Mouse (Mus musculus) liver, adult 2 months (tissue): Measurements from ENCODE around the gene Akt2. TPM values are rescaled to one million over a fixed set of nuclear protein-coding genes. Genes with fewer than 3 reads are reported as not detected.

Experiments
- DNase-seq: peaks from one replicate; pipeline ENCODE4 v3.0.0-alpha.2; 2011; ENCODE audit warnings: low read depth, low spot score; ENCODE audit errors: extremely low read depth
- H3K27ac ChIP-seq: fragments of 200-500 bp; replicated peaks from 2 replicates; pipeline ENCODE4 v1.5.1; 2012; ENCODE audit warnings: low read depth, mild to moderate bottlenecking, control low read depth, inconsistent platforms, low read length; ENCODE audit not compliant: insufficient read depth
- H3K27me3 ChIP-seq: fragments of 200-500 bp; 2 replicates; pipeline ENCODE4 v1.6.1; 2012; ENCODE audit warnings: mild to moderate bottlenecking, moderate library complexity, low read length, inconsistent platforms; ENCODE audit not compliant: control insufficient read depth, insufficient read depth
- H3K36me3 ChIP-seq: fragments of 200-500 bp; 2 replicates; pipeline ENCODE4 v1.6.1; 2012; ENCODE audit warnings: low read length, inconsistent platforms; ENCODE audit not compliant: control insufficient read depth, insufficient read depth
- H3K4me1 ChIP-seq: fragments of 200-500 bp; 2 replicates; pipeline ENCODE4 v1.6.1; 2011; ENCODE audit warnings: low read length; ENCODE audit not compliant: control insufficient read depth, insufficient read depth
- H3K4me3 ChIP-seq: fragments of 200-500 bp; 2 replicates; pipeline ENCODE4 v1.5.1; 2011; ENCODE audit warnings: low read depth, mild to moderate bottlenecking, control low read depth, low read length, moderate library complexity; ENCODE audit not compliant: insufficient read depth
- H3K79me2 ChIP-seq: fragments of 200-500 bp; 2 replicates; pipeline ENCODE4 v1.6.1; 2012; ENCODE audit warnings: inconsistent platforms, mild to moderate bottlenecking, low read length, moderate library complexity; ENCODE audit not compliant: control insufficient read depth, insufficient read depth
- H3K9ac ChIP-seq: fragments of 200-500 bp; 2 replicates; pipeline ENCODE4 v1.6.1; 2012; ENCODE audit warnings: low read depth, mild to moderate bottlenecking, control low read depth, inconsistent platforms, low read length
- CTCF ChIP-seq: fragments of 200-500 bp; IDR thresholded peaks from 2 replicates; pipeline ENCODE4 v1.5.1; 2011; ENCODE audit warnings: low read depth, low read length, control low read depth
- POLR2A ChIP-seq: fragments of 200-500 bp; IDR thresholded peaks from 2 replicates; pipeline ENCODE4 v1.6.1; 2011; ENCODE audit warnings: low read length, control low read depth; ENCODE audit not compliant: insufficient read depth; ENCODE audit errors: extremely low read depth
- WGBS: fragments of 180-500 bp; shearing (Covaris S2); methylation state at CpG from one replicate; pipeline ENCODE4 v1.1.7; 2018; 5-methylcytosine and 5-hydroxymethylcytosine counted together
- polyA plus RNA-seq: library from polyadenylated mRNA; depleted of rRNA; stranded (reverse); fragments of >200 nt; gene quantifications from 2 replicates; pipeline ENCODE4 v1.2.3, GENCODE M21; 2012
- total RNA-seq: library from RNA; depleted of rRNA; stranded (reverse); fragments of >200 nt; gene quantifications from 2 replicates; pipeline ENCODE4 v1.2.3, GENCODE M21; 2014

Akt2 gene
- total and polyA plus RNA-seq, 2 experiments = 57.1 to 81.3 TPM

GRCm38 (mm10) chr7:27601628-27602027, 10.3 kb downstream of the Akt2 start:
- Histone ChIP-seq H3K4me3 (no peak overlapping the region), H3K27ac (no peak overlapping the region), H3K36me3 (no peaks in the 10 kb centered on the region), H3K79me2 (peaks cover 66% of the 10 kb centered on the region), H3K4me1 (peaks cover 48% of the 10 kb centered on the region), H3K9ac (no peak overlapping the region), H3K27me3 (no peaks in the 10 kb centered on the region)
- DNase-seq = no peak
- TF ChIP-seq POLR2A (no peak), CTCF (no peak)
- WGBS = 85% methylated on average over 4 of the region's 4 CpGs

- DNase-seq = no peak
- H3K4me1 ChIP-seq = peaks cover 50% of the 10 kb centered on the region
Observed at GRCm38 (mm10) chr7:27602161-27602560, 10.8 kb downstream of the Akt2 start.

GRCm38 (mm10) chr7:27602835-27603234, 11.5 kb downstream of the Akt2 start:
- Histone ChIP-seq H3K27ac (peak overlapping the region; percentile 73), H3K4me3 (no peak overlapping the region), H3K9ac (no peak overlapping the region), H3K27me3 (no peaks in the 10 kb centered on the region), H3K36me3 (no peaks in the 10 kb centered on the region), H3K79me2 (peaks cover 61% of the 10 kb centered on the region), H3K4me1 (peaks cover 53% of the 10 kb centered on the region)
- 15% methylated on average over 7 of the region's 7 CpGs for WGBS
- peak; percentile 67 for DNase-seq
- TF ChIP-seq CTCF (no peak), POLR2A (no peak)

More at GRCm38 (mm10) chr7:27602161-27602560, 10.8 kb downstream of the Akt2 start:
- no peak overlapping the region for H3K9ac ChIP-seq
- H3K27ac ChIP-seq = peak overlapping the region; percentile 73
- no peaks in the 10 kb centered on the region for H3K36me3 ChIP-seq
- WGBS = 84% methylated on average over 2 of the region's 2 CpGs
- TF ChIP-seq CTCF = no peak
- H3K4me3 ChIP-seq = no peak overlapping the region
- no peaks in the 10 kb centered on the region for H3K27me3 ChIP-seq
- peaks cover 64% of the 10 kb centered on the region for H3K79me2 ChIP-seq

GRCm38 (mm10) chr7:27604661-27605348, 13.5 kb downstream of the Akt2 start:
- Histone ChIP-seq H3K79me2 (peaks cover 60% of the 10 kb centered on the region), H3K27ac (no peak overlapping the region), H3K9ac (no peak overlapping the region), H3K27me3 (no peaks in the 10 kb centered on the region), H3K36me3 (peaks cover under 1% of the 10 kb centered on the region; the same call in 1 of the 2 replicates), H3K4me1 (peaks cover 53% of the 10 kb centered on the region), H3K4me3 (no peak overlapping the region)
- 66% methylated on average over 5 of the region's 5 CpGs for WGBS
- no peak for TF ChIP-seq POLR2A
- no peak for TF ChIP-seq CTCF
- DNase-seq = no peak

GRCm38 (mm10) chr7:27605499-27606285, 14.3 kb downstream of the Akt2 start:
- TF ChIP-seq POLR2A (no peak), CTCF (no peak)
- no peaks in the 10 kb centered on the region for H3K27me3 ChIP-seq
- 0 out of 2 replicates have a peak overlapping the region, but pooled peaks have one; percentile 14 for H3K9ac ChIP-seq
- peaks cover 2% of the 10 kb centered on the region; the same call in 1 of the 2 replicates for H3K36me3 ChIP-seq
- peaks cover 61% of the 10 kb centered on the region for H3K79me2 ChIP-seq
- H3K4me1 ChIP-seq = peaks cover 49% of the 10 kb centered on the region
- no peak overlapping the region for H3K4me3 ChIP-seq
- peak; percentile 66 for DNase-seq
- peak overlapping the region; percentile 25 for H3K27ac ChIP-seq
- WGBS = 46% methylated on average over 9 of the region's 9 CpGs
